Mouse (Mus musculus): ENCODE measurements at regions not wholly inside any gene's neighbourhood (a gene's known extent, or its start where the extent isn't known, plus 50 kb on each side); places are given as distances from the start of the nearest gene placed in this dataset.

DNA sequence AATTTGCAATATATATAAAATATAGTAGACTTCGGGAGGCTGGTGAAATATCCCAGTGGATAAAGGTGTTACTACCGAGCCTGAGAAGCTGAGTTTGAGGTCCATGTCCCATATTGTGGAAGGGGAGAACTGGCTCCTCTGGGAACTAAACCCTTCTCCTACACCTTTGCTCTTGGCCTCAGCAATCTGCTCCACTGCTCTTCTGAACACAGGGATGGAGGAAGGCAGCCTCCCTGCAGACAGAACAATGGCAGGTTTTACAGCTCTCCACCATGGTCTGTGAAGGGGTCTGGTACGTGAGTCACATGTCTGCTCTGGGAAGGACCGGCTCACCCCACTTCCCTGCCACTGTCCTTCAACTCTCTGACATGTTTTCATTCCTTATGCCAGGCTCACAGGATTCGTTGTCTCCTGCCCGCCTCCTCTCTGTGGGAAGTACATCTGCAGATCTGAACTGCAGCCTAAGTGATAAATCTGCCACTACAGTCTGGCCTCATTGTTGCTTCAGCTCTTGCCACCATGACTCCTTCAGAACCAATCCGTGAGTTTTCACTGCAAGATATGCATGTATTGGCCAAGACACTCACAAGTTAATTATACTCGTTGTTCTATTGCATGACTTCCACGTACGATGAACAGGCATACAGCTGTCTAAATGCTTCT, 220.0 kb upstream of the Gm9767 start:
- DNase-seq (ENCODE audit: low spot score in 2 of 2), result no peak

DNA sequence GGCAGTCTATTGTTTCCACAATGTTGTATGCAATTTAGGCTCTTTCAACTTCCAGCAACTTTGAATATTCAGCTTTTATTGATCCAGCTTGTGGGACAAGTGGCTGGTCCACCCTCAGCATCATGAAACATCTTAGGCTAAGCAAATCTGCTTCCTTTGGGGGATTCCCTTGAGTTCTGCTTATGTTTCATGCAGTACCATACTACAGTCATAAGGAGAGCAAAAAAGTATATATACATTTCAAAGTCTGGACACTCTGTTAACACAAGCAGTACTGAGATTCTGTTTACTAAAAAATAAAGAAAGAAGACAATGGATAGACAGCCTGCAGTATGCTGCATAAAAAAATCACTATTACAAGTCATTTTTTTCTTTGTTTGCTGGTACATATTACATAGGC, 233.7 kb upstream of the Gm9767 start:
- no peak for DNase-seq (ENCODE audit: low spot score in 2 of 2)

DNA sequence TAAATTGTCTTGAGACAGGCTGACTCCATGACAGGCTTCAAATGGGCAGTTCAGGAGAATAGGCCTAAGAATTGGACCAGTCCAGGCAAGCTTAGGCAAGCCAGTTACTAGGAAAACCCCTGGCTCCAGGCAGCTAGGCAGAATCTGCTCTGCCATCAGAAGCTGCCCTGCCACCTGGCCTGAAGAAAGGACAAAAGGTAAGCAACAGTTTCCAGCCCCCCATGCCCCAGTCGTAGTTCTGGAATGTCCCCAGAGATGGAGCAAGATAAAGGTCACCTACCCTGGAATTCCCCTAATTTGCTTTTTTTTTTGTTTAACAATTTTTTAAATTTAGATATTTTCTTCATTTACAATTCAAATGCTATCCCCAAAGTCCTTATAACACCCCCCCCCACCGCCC, 248.8 kb upstream of the Gm9767 start:
- DNase-seq (ENCODE audit: low spot score in 2 of 2), result no peak

DNA sequence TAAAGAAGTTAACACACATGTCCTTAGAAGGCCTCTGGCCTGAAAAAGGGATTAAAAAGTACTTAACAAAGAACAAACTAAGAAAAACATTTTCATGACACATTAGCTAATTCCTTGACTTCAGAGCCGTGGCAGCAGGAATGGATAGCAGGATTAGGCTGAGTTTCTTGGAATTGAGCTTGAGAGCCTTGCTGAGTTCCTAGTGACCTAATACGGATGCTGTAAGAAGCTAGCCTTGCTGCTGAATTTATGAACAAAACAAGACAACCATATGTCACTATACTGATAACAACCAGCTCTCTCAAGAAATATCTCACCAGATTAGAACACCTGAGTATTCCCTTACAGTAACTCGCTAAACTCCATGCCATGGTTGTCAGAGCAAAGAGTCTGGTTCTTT, 268.2 kb upstream of the Smlr1 start:
- DNase-seq (ENCODE audit: low spot score in 2 of 2), result no peak

DNA sequence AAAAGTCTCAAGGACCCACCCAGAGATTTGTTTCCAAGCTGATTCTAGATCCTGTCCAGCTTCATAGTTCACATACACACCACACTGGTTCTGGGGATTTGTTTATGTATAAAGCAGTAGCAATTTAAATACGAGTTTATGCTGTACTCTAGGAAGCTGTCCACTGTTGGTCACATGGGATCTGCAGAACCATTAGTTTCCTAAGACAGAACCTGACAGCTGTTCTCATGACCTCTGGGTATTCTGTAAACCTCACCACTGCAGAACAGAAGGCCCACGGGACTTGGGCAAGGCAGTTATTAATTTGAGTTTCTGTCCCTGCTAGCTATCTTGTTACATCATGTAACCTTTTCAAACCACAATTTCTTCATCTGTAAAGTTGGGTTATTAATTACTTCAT, 265.4 kb upstream of the Smlr1 start:
- no peak for DNase-seq (ENCODE audit: low spot score in 2 of 2)

DNA sequence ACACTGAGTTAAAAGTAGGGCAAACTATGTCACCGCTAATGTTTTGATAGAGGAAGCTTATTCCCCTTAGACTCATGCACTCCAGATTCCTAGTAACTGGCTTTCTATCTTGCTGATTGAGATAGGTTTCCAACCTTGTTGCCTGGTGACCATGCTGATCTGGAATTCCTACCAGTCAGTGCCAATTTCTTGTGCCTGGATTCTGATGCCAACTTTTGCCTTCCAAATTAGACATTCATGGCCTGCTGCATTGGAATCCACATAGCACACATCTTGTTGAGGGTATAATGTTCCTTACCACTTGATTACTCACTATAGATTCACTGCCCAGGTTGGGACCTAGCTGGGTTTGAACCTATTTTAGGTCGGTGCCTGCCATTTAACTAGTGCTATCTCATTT, 262.8 kb upstream of the Smlr1 start:
- DNase-seq (ENCODE audit: low spot score in 2 of 2), result no peak

DNA sequence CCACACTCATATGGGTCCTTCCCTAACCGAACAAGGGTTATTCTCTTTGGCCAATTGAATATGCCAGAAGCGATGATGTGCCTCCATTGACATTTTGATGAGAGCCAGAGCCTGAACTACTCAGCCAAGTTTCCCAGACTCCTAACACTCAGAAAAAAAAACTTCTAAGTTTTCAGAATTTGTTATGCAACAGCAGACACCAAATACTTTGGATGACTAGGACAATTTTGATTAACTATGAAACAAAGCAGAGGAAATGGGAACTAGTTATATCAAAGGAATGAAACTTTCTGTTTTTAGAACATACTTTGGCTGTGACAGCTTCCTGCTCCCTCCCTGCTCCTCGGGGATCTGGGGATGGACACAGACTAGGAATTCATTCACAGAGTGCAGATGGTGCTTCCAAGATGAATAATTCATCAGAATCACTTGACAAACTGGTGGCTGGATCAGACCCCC, 254.3 kb upstream of the Smlr1 start:
- no peak for DNase-seq (ENCODE audit: low spot score in 2 of 2)

DNA sequence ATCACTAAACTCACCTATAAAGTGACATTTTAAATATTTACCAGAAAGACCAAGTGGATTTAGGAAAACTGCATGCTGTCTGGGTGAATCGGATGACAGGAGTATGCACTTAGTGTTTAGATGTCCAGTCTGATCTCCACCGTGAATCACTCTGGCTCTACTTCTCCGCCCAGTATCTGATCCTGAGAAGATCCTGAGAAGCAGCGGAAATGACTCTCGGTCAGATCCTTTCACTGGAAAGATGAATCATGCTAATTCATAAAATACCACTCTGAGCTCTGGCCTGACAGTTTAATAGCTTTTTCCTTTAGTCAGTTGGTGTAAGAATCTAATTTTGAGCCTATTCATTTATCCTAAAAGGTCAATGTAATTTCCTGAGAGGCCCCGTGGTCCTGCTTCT, 252.6 kb upstream of the Smlr1 start:
- no peak for DNase-seq (ENCODE audit: low spot score in 2 of 2)

DNA sequence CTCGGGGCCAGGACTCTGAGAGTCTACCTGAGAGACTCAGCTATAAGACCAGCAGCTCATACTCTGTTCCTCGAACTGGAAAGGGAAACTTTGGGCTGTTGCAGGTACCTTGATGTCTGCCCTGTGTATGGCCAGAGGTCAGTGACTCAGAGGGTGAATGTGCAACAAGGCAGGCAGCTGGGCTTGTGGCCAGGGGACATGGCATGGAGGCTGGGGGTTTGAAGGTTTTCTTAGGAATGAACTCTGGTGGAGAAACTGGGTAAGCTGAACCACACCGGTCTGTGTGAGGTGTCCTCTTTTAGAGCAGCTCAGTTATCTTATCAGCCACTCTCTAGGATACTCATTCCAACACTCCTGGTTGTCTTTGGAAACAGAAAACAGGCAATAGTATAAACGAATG, 251.9 kb upstream of the Smlr1 start:
- no peak for DNase-seq (ENCODE audit: low spot score in 2 of 2)

DNA sequence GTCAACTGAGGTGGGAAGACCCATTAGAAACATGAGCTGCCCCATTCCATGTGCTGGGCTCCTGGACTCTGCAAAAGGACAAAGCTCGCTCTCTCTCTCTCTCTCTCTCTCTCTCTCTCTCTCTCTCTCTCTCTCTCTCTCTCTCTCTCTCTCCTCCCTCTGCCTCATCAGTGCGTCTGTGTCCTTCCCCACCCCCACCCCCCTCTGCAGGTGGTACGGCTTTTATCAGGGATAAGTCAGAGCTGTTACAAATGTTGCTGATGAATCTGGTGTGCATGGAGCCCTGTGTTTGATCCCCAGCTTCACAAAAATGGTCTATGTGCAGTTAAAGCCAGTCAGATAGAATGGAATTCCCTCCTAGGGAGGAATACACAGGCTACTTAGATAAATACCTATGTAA, 247.8 kb upstream of the Smlr1 start:
- DNase-seq (ENCODE audit: low spot score in 2 of 2), result no peak

DNA sequence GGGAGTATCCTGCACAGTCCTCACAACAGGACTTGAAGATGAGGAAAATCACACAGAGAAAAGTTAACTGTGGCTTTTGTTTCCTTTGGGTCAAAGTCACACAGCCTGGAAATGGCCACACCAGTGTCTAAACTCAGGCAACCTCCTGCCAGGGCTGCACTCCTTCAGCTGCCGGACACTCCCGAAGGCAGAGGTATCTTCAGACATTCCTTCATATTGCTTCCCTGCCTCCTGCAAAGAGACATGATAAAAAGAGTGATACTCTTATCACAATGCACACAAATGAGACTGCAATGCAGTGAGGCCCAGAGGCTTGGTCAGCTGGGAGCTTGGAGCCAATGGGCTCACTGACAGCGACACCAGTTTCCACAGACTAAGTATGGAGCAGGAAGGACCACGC, 243.4 kb upstream of the Smlr1 start:
- DNase-seq (ENCODE audit: low spot score in 2 of 2), result no peak

DNA sequence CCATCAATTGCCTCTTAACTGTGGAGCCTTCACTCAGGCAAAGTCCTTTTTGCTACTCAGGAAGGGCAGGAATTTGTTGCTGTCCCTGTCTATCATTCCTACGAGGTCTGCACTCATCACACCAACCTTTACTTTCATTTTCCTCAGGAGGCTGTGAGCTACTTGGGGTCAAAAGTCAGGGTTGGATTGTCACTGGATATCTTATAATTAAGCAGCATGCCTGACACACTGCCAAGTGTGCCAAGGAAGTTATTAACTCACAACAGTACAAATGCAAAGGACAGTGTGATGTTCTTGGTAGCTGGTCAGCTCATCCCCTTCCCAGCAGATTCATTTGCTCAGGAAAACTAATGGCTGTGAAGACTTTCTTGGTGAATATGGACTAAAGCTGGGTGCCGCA, 241.7 kb upstream of the Smlr1 start:
- no peak for DNase-seq (ENCODE audit: low spot score in 2 of 2)

DNA sequence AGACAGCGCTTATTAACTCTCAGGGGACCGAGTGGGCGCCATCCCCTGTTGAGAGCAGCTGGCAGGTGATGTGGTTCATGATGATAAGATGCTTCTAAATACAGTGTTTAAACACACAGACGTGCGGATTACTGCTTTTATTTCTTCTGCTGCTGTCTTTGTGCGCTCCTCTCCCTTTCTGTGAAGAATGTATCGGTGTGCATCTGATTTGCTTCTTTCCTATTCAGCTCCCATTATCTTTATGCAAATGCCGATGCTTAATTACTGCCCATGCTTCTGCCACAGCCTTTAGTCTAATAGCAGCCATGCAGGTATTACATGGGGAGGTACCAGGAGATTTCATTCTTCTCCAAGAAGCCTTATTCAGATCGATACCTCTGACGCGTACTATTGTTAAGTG, 240.6 kb upstream of the Smlr1 start:
- no peak for DNase-seq (ENCODE audit: low spot score in 2 of 2)

DNA sequence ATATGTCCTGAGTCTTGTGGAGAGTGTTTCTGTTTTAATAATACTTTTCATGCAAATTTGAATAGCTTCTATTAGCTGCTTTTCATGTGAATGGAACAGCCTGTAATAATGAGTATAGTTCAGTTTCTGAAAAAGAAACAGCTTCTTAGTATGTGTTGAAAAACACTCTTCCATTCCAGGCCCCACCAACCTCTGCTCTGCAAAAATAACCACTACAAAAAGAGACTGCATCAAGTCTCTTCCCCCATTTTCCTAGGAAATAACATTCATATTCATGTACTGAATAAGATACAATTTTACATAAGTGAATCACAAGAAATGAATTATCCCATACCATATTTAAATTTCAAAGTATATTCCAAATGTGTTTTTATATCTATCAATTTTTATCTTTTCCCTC, 234.0 kb upstream of the Smlr1 start:
- no peak for DNase-seq (ENCODE audit: low spot score in 2 of 2)

DNA sequence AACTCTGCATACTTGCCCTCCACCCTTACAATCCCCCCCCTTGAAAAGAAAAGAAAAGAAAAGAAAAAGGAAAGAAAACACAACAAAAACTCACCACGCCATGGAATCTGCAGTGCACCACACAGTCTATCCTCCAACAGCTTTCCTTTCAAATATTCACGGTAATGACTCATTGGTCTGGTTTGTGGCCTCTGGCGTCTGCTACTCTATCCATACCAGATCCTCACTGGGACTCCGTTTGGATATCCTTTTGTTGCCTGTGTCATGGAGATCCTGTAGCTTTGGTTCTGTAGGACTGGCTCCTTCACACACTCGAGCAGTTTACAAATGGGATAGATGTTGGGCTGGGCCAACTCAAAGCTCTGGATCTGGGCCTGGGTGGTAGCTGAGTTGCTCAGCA, 232.4 kb upstream of the Smlr1 start:
- DNase-seq (ENCODE audit: low spot score in 2 of 2), result no peak

DNA sequence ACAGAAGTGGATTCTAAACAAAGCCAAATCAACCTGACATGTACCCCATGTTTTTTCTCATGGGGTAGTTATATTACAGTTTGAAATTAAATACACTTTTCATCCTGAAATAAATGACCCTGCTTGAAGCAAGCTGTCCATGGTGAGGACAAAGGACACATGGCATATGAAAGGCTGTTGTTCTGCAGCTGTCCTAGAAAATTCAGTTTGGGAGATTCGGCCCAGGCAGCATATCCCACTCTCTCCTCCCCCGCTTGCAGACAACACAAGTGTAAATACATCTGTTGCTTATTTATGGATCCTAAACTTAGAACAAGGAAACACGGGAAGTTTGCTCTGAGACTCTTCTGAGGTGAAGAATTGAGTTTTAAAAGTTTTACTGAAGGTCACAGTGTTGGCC, 218.2 kb upstream of the Smlr1 start:
- no peak for DNase-seq (ENCODE audit: low spot score in 2 of 2)

DNA sequence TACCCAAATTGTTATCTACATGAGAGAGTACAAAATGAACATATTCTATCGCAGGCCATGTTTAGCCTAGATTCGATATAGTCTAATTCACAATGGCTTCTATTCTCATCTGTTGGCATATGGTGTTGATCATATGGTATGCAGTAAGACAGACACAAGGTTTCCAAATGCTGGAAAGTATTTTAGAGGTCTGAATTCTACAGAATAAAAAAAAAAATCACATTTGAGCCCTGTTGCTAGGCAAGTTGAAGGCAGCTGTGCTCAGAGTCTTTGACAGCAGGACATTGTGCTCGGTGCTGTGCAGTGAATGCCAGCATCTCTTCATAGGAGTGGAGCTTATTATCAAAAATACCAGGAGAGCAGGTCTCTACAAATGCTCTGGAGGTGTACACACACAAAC, 206.6 kb upstream of the Smlr1 start:
- no peak for DNase-seq (ENCODE audit: low spot score in 2 of 2)

DNA sequence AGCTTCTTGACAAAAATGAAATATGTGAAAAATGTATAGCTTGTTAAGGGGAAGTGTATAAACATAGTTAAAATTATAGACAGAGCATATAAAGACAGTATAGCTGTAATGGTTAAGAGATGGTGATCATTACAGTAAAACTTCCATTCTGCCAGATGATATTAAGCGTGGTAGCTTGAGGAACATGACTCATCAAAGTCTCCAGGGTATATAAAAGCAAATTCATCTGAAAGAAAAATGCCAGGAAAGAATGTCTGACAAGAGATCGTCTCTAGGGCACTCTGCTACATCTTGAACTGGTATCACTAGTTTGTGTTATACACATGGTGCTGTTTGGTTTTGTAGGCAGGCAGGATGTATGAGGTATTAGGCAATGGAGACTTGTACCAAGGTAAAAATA, 204.9 kb upstream of the Smlr1 start:
- DNase-seq (ENCODE audit: low spot score in 2 of 2), result no peak

DNA sequence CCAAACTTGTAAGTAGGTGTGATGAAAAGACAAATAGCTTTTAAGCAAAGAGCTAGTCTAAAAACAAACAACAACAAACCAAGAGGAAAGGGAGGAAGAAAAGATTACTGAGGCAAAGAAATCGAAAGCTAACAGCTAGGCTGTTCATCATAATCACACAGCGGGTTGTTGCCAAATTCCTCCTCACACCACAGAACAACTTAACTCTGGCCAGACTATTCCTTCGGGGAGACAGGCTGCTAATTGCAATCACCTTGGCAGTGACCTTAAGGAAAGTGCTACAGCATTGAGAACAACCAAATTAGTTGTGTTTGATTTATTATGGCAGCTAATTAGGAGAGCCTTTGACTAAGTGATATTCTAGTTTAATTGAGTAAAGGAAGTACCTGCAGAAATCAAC, 194.4 kb upstream of the Smlr1 start:
- no peak for DNase-seq (ENCODE audit: low spot score in 2 of 2)

DNA sequence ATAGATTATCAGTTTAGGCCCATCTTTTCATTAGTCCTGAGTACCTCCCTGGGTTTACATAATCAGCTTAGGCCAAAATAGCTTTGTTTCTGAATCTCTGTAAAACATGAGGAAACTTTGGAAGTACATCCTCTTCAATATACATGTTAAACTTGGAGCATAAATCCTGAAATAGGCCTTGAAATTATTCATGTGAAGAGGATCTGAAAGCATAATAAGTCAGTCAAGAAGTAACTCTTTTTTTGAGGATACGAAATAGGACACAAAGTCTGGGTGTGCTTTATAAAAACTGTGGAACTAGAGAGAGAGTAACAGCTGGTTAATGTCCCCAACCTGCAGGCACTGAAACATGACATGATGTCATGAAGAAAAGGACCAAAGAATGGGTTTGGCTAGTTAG, 187.9 kb upstream of the Smlr1 start:
- no peak for DNase-seq (ENCODE audit: low spot score in 2 of 2)

DNA sequence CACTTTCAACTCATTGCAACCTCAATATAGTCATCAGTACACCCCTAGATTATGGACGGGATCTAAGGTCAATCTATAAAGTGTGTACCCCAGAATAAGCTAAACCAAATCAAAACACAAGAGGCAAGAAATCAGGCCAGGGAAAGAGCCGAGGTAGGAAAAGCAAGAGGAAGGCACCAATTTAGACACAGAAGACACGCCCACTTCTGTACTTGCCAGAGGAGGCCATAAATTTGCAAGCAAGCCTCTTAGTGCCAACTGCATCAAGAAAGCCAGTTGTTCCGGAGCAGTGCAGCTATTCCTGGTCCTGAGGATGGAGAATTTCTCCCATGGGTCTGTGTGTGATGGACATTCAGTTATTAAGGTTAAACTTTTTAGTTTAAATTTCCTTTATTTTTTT, 179.7 kb upstream of the Smlr1 start:
- DNase-seq (ENCODE audit: low spot score in 2 of 2), result peak in 1 of 2 experiments; percentile 2

DNA sequence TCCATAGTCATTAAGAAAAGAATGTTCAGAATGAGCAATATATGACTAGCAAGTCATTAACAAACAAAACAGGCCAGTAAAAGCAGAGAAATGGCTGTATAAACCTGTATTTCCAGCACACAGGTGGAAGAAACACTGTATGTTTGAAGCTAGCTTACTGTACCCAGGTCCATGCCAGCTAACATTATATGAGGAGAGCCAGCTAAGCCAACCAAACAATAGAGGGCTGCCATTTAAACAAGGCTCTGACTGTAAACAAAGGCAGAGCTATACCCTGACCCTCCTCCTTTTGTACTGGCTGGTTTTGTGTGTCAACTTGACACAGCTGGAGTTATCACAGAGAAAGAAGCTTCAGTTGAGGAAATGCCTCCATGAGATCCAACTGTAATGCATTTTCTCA, 178.6 kb upstream of the Smlr1 start:
- DNase-seq (ENCODE audit: low spot score in 2 of 2), result no peak

DNA sequence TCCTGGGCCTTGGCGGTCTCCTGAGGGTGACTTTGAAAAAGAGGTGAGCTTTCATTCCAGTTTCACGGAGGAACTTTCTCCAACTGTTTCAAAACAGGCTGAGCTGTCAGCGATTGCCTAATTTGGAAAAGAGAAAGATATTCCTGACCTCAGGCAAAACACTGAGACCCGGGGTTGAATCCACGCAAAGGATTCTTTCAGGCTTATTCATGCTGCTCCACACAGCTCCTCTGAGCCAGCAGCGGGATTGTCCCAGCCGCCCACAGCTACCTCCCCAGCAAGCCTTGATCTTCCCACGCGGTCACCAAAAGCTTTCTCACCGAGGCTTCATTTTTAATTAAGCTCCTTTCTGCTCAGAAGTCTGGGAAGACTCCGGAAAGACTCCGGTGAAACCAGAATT, 178.0 kb upstream of the Smlr1 start:
- peak in 1 of 2 experiments; percentile 1 for DNase-seq (ENCODE audit: low spot score in 2 of 2)

DNA sequence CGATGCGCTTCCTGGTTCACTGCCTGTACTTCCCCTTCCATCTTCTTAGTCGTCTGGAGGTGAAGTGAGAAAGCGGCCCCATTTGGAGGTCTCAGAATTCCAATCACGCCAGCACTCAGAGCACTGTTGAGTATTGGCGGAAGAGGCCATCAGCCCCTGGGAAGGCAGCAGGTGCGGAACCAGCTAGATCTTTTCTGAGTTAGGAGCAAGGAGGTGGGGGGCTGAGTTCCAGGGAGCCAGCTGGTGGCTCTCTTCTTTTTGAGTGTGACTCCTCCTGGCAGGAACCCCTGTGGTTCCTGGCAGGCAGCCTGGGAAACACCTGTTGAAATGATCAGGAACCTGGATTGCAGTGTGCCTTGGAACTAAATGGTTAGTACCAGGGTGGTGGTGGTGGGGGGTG, 171.9 kb upstream of the Smlr1 start:
- no peak for DNase-seq (ENCODE audit: low spot score in 2 of 2)

DNA sequence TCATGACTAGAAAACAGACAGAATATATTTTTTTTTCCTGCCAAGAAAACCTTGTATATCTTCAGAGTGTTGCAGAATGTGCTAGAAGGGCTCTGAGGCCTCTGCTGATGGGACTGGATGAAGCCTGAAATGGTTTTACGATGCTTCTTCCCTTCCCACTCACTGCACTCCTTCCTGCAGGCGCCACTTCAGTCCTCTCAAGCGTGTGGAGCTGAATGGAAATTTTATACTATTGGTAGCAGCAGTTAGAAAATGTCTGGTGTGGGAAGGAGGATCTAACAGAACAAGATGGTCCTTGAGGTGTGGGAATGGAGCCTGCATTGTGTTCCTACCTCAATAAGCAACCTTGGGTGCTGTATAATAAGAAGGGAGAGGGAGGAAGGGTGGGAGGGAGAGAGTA, 166.1 kb upstream of the Smlr1 start:
- DNase-seq (ENCODE audit: low spot score in 2 of 2), result no peak

All from urinary bladder, adult 18-20 months (tissue).